Mouse (Mus musculus) gastrocnemius, adult 2 months (tissue): ENCODE measurements at regions not wholly inside any gene's neighbourhood (a gene's known extent, or its start where the extent isn't known, plus 50 kb on each side); places are given as distances from the start of the nearest gene placed in this dataset.
A peak's percentile ranks its signal among the peaks of the same experiment; 100 is the strongest.

Experiments
- DNase-seq: peaks from one replicate; pipeline ENCODE4 v3.0.0; 2022
- H3K27ac ChIP-seq: fragments of 200-600 bp; 2 replicates; pipeline ENCODE4 v1.8.1; 2022; ENCODE audit warnings: mild to moderate bottlenecking
- H3K4me3 ChIP-seq: fragments of 200-600 bp; 2 replicates; pipeline ENCODE4 v1.8.1; 2022; ENCODE audit warnings: mild to moderate bottlenecking, moderate library complexity
- CTCF ChIP-seq: fragments of 200-600 bp; IDR thresholded peaks from 2 replicates; pipeline ENCODE4 v1.8.1; 2022; ENCODE audit warnings: antibody characterized with exemption, mild to moderate bottlenecking, moderate library complexity
- intact Hi-C: fragments of 180-260 bp; cut with DNase I; formaldehyde crosslinking; loops from one replicate; pipeline ENCODE4 v1.15.1; 2025

DNA sequence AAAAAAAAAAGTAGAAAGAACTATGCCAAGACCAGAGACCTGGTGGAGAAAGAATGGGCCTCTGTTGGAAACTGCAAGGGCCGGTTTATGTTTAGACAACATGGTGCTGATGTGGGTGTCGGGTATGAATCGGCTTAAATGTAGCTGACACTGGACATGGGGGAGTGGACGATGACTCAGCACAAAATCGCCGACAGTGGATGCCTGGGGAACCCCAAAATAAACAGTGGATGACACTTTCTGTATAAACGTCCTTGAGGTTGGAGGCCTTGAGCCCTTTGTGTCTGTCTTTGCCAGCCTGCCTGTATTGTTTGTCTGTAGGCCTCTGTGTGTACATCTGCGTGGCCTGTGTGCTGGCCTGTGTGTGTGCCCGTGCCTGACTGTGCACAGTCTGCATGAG, 52.1 kb upstream of the Enah start:
- DNase-seq, result no peak
- intact Hi-C loops, result no loop called here
- no peak overlapping the region for H3K27ac ChIP-seq
- TF ChIP-seq CTCF, result no peak
- H3K4me3 ChIP-seq, result no peak overlapping the region

DNA sequence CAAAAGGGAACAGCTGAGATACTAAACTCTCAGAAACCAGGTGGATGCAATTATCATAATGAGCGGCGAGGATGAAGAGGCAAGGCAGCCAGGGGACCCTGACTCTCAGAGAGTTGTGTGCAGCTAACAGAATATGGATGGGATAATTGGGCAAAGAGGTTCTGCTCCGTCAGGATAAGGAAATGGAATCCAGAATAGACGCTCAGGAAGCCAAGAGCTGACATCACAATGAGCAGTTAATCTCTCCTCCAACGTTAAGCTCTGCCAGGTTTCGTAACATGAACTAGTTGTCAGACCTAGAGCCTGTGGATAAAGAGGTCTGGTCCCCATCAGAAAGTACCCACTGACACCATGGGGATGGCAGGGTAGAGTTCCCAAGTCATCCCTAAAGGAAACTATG, 51.4 kb upstream of the Srp9 start:
- DNase-seq, result peak; percentile 35
- no peak overlapping the region for H3K4me3 ChIP-seq
- intact Hi-C loops, result no loop called here

DNA sequence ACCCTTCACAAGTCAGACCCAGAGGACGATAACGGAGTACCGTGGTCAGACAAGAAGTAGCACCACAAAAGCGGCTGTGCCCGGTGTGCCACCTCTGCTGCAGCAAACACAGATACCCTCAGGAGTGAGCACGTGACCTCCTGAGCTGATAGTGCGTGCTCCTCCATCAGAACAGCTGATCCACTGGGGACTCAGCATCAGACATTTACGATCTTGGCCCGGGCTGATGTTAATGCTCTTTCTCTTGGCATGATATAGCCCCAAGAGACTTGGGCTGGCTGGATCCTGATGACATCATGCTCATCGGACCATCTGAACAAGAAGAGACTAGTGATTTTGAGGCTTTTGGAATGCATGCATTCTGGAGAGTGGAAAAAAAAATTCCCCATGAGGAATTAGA, 50.3 kb upstream of the Srp9 start:
- H3K27ac ChIP-seq, result no peak overlapping the region
- intact Hi-C loops, result no loop called here
- TF ChIP-seq CTCF, result no peak
- H3K4me3 ChIP-seq, result no peak overlapping the region
- DNase-seq, result peak; percentile 67

More for the DNA sequence above, 51.4 kb upstream of the Srp9 start:
- TF ChIP-seq CTCF, result no peak
- H3K27ac ChIP-seq, result no peak overlapping the region
